Comparison of ENCODE assay signal across 20 mouse cellular contexts in genomic region chr1:44778251-44778650, GRCm38 (mm10).
"Had no signal": no experiment of that assay in that cellular context is flagged by ENCODE, and none has a peak within 500 bp of the region (broad histone marks: within the 10 kb centered on the region; RNA-seq: fewer than 3 reads in every experiment).

No protein-coding gene starts in this region.

- H3K9me3 ChIP-seq: kidney, embryonic 15.5 days; liver, embryonic 12.5 days; liver, embryonic 15.5 days; lung, embryonic 15.5 days; megakaryocyte, embryonic 14.5 days; midbrain, embryonic 10.5 days; midbrain, embryonic 13.5 days; neural tube, embryonic 13.5 days had no signal

- H3K4me3 ChIP-seq: kidney, embryonic 15.5 days; liver, embryonic 12.5 days; liver, embryonic 15.5 days; lung, embryonic 15.5 days; megakaryocyte, embryonic 14.5 days; midbrain, embryonic 10.5 days; midbrain, embryonic 13.5 days; myocyte; neural tube, embryonic 13.5 days had no signal

- H3K27me3 ChIP-seq: kidney, embryonic 15.5 days; liver, embryonic 12.5 days; liver, embryonic 15.5 days; lung, embryonic 15.5 days; megakaryocyte, embryonic 14.5 days; midbrain, embryonic 13.5 days; neural tube, embryonic 13.5 days had no signal

- ATAC-seq: liver, embryonic 12.5 days; midbrain, embryonic 13.5 days; midbrain, embryonic 16.5 days had no signal

- H3K4me1 ChIP-seq: kidney, embryonic 15.5 days; liver, embryonic 12.5 days; liver, embryonic 15.5 days; lung, embryonic 15.5 days; megakaryocyte, embryonic 14.5 days; midbrain, embryonic 10.5 days; midbrain, embryonic 13.5 days; neural tube, embryonic 13.5 days had no signal

- H3K27ac ChIP-seq: kidney, embryonic 15.5 days; liver, embryonic 12.5 days; liver, embryonic 15.5 days; lung, embryonic 15.5 days; midbrain, embryonic 10.5 days; midbrain, embryonic 13.5 days; neural tube, embryonic 13.5 days had no signal

- H3K36me3 ChIP-seq: liver, embryonic 12.5 days; liver, embryonic 15.5 days; lung, embryonic 15.5 days; midbrain, embryonic 13.5 days; neural tube, embryonic 13.5 days had no signal

- DNase-seq: kidney, adult 8-10 months; kidney, postnatal 10 days; kidney, postnatal 36 days; liver; lung, adult 18-20 months; lung, postnatal 10 days; lung, postnatal 36 days; spleen, adult 18-20 months; thymus, adult 18-20 months; thymus, postnatal 36 days had no signal

- H3K9ac ChIP-seq: kidney, embryonic 15.5 days; liver, embryonic 12.5 days; liver, embryonic 15.5 days; lung, embryonic 15.5 days; midbrain, embryonic 13.5 days; neural tube, embryonic 13.5 days had no signal

- H3K4me2 ChIP-seq: kidney, embryonic 15.5 days; liver, embryonic 12.5 days; liver, embryonic 15.5 days; lung, embryonic 15.5 days; midbrain, embryonic 13.5 days; neural tube, embryonic 13.5 days had no signal
